Mouse (Mus musculus) liver, embryonic 11.5 days (tissue): ENCODE measurements around the gene Lonrf3. TPM values are rescaled to one million over a fixed set of nuclear protein-coding genes. Genes with fewer than 3 reads are reported as not detected.

Experiments
- ATAC-seq: fragments of 200-750 bp; cut with Nextera tagmentation; replicated peaks from 2 replicates; pipeline ENCODE4 v1.8.0; 2017; ENCODE audit warnings: moderate number of reproducible peaks, mild to moderate bottlenecking, moderate TSS enrichment, moderate library complexity; ENCODE audit not compliant: low FRiP score
- DNase-seq: peaks from one replicate; pipeline ENCODE4 v3.0.0-alpha.2; 2017; ENCODE audit warnings: low spot score
- H3K27ac ChIP-seq: fragments of 300-500 bp; sonication (generic); 2 replicates; pipeline ENCODE4 v1.5.1; 2014; ENCODE audit warnings: mild to moderate bottlenecking, low read depth, low read length, control low read depth
- H3K27me3 ChIP-seq: fragments of 300-500 bp; sonication (generic); replicated peaks from 2 replicates; pipeline ENCODE4 v1.6.1; 2014; ENCODE audit warnings: low read length, mixed read lengths; ENCODE audit not compliant: control insufficient read depth, insufficient read depth
- H3K36me3 ChIP-seq: fragments of 300-500 bp; sonication (generic); 2 replicates; pipeline ENCODE4 v1.6.1; 2014; ENCODE audit warnings: mild to moderate bottlenecking, low read length, moderate library complexity, mixed read lengths; ENCODE audit not compliant: control insufficient read depth, insufficient read depth
- H3K4me1 ChIP-seq: fragments of 300-500 bp; sonication (generic); replicated peaks from 2 replicates; pipeline ENCODE4 v1.6.1; 2014; ENCODE audit warnings: low read length, mixed read lengths; ENCODE audit not compliant: control insufficient read depth, insufficient read depth
- H3K4me2 ChIP-seq: fragments of 300-500 bp; sonication (generic); 2 replicates; pipeline ENCODE4 v1.6.1; 2014; ENCODE audit warnings: mild to moderate bottlenecking, control low read depth, moderate library complexity
- H3K4me3 ChIP-seq: fragments of 300-500 bp; sonication (generic); 2 replicates; pipeline ENCODE4 v1.5.1; 2014; ENCODE audit warnings: low read depth, low read length, control low read depth
- H3K9ac ChIP-seq: fragments of 300-500 bp; sonication (generic); 2 replicates; pipeline ENCODE4 v1.6.1; 2014; ENCODE audit warnings: low read depth, low read length, control low read depth
- H3K9me3 ChIP-seq: fragments of 300-500 bp; sonication (generic); 2 replicates; pipeline ENCODE4 v1.6.1; 2016; ENCODE audit warnings: low read length, inconsistent platforms, mixed read lengths; ENCODE audit not compliant: control insufficient read depth
- WGBS: fragments of 180-500 bp; shearing (Covaris S2); extraction: QIAGEN DNeasy Blood & Tissue Kit; methylation state at CpG from one replicate; pipeline ENCODE4 v1.1.7; 2014; 5-methylcytosine and 5-hydroxymethylcytosine counted together
- polyA plus RNA-seq: library from polyadenylated mRNA; unstranded; fragments of >200 nt; fragmentation: Nextera tagmentation; extraction: Ambion mirVana; gene quantifications from 2 replicates; pipeline ENCODE4 v1.2.1, GENCODE M21; 2014

Gene Lonrf3
- 0.69 and 0.90 TPM in 2 replicates for polyA plus RNA-seq

DNA sequence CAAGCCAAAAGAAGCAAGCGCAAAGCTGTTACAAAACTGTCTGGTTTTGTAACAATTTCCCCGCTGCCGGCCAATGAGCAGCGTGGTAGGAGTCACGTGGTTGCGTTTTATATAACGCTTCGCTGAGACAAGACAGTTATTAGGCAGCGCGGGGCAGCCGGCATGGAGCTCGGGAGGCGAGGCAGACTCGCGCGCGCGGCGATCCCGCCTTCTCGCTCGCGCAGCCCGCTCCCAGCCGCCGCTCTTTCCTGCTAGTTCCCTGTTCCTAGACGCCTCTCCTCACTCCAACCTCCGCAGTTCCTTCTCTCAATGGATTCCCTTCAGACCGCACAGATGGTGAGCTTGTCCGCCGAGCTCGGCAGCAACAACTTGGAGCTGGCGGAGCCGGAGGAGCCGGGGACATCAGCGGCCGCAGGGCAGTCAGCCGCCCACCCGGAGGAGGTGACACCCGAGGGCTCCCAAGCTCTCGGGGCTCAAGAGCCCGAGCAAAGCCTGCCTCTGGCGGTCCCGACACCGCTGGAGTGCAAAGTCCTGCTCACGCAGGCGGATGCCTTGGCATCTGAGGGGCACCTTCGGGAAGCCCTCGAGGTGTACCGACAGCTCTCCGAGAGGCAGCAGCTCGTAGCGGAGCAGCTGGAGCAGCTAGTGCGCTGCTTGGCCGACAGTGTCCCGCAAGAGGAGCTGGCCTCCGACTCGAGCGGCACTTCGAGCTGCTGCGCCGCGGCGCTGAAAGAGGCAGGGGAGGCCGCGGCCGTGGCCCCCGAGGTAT lies at the start of gene Lonrf3:
Gene Lonrf3, plus strand, starts transcription at position 83 of the 769 bp plus-strand sequence.
- H3K9me3 ChIP-seq, result no peaks in the 10 kb centered on the region
- H3K4me1 ChIP-seq, result no peaks in the 10 kb centered on the region
- DNase-seq, result peak; percentile 38
- ATAC-seq, result peak; percentile 45; the same call in 1 of the 2 replicates
- H3K9ac ChIP-seq, result no peak within 1 kb of the TSS
- H3K36me3 ChIP-seq, result no peaks in the 10 kb centered on the region
- peak within 1 kb of the TSS; percentile 65 for H3K4me2 ChIP-seq
- peaks cover 47% of the 10 kb centered on the region for H3K27me3 ChIP-seq
- peak within 1 kb of the TSS; percentile 42 for H3K4me3 ChIP-seq
- 22% methylated on average over 65 of the region's 68 CpGs for WGBS
- H3K27ac ChIP-seq, result no peak within 1 kb of the TSS

GRCm38 (mm10) chrX:36278750-36279149 lies 49.4 kb upstream of the Lonrf3 start:
- Histone ChIP-seq H3K9ac (no peak overlapping the region), H3K4me1 (no peaks in the 10 kb centered on the region), H3K4me2 (no peak overlapping the region), H3K27ac (no peak overlapping the region), H3K36me3 (no peaks in the 10 kb centered on the region), H3K27me3 (no peaks in the 10 kb centered on the region), H3K9me3 (no peaks in the 10 kb centered on the region), H3K4me3 (no peak overlapping the region)
- 57% methylated on average over 1 of the region's 1 CpGs for WGBS
- no peak for ATAC-seq
- no peak for DNase-seq

DNA sequence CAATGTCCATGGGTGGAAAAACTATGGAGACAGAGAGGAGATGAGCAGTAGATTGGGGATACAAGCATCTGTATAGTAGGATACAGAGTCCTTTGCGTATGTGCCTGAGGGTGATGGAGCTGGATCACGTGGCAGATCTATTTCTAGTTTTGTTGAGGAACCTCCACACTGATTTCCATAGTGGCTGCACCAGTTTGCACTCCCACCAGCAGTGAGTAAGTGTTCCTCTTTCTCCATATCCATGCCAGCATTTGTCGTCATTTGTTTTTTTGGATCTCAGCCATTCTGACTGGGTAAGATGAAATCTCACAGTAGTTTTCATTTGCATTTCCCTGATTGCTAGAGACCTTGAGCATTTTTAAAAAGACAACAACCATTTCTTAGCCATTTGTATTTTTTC lies 16.7 kb upstream of the Lonrf3 start:
- H3K9ac ChIP-seq, result no peak overlapping the region
- no peaks in the 10 kb centered on the region for H3K27me3 ChIP-seq
- WGBS, result 81% methylated on average over 3 of the region's 3 CpGs
- no peaks in the 10 kb centered on the region for H3K36me3 ChIP-seq
- H3K4me3 ChIP-seq, result no peak overlapping the region
- ATAC-seq (no peak), DNase-seq (no peak)
- no peak overlapping the region for H3K4me2 ChIP-seq
- no peak overlapping the region for H3K27ac ChIP-seq
- H3K4me1 ChIP-seq, result no peaks in the 10 kb centered on the region
- H3K9me3 ChIP-seq, result no peaks in the 10 kb centered on the region

DNA sequence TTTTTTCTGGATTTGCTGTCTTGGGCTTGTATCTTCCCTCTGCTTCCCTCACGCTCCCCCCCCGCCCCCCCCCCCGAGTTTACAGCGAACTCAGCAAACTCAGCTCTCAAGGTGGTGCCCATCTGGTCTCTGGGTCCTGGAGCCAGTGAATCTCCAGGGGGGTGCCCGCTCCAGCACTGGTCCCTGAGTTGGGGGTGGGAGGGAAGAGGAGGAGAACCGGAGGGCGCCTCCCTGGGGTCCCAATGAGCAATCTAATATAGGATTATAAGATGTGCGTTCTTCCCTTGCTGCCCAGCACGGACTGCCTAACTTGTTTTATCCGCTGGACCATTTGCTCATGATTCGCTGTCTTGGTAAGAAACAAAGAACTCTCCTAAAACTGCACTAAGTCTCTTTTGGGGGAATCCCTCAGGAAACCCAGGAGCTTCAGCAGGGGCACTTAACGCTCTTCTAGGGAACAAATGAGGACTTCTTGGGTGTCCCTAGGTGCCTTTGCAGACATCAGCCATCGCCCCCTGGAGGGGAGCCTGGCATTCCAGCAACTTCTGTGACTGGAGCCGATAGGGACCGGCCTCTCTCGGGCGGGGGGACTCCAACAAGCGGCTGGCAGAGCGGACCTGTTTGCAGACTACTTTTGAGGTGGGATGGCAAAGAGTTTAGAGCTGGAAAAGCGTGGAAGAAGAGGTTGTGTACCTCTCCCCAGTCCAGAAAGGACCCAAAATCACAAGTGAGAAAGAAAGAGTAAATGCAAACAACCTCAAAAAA lies 480 bp upstream of the Lonrf3 start:
- 16% methylated on average over 18 of the region's 20 CpGs for WGBS
- Histone ChIP-seq H3K27me3 (peaks cover 47% of the 10 kb centered on the region), H3K9ac (no peak overlapping the region)

GRCm38 (mm10) chrX:36329040-36329649 lies 992 bp downstream of the Lonrf3 start:
- Histone ChIP-seq H3K27ac (no peak overlapping the region), H3K4me3 (peak overlapping the region; percentile 42), H3K27me3 (peaks cover 47% of the 10 kb centered on the region), H3K36me3 (no peaks in the 10 kb centered on the region), H3K9me3 (no peaks in the 10 kb centered on the region), H3K9ac (no peak overlapping the region), H3K4me2 (peak overlapping the region; percentile 65), H3K4me1 (no peaks in the 10 kb centered on the region)
- no peak for ATAC-seq
- no peak for DNase-seq
- whole genome bisulfite sequencing, result 15% methylated on average over 43 of the region's 66 CpGs

More for the DNA sequence above, 480 bp upstream of the Lonrf3 start:
- H3K4me3 ChIP-seq, result peak overlapping the region; percentile 42; the same call in 1 of the 2 replicates
- H3K4me2 ChIP-seq, result peak overlapping the region; percentile 65
- peak; percentile 35 for DNase-seq
- no peaks in the 10 kb centered on the region for H3K9me3 ChIP-seq
- H3K4me1 ChIP-seq, result no peaks in the 10 kb centered on the region
- no peak for ATAC-seq
- no peak overlapping the region for H3K27ac ChIP-seq
- no peaks in the 10 kb centered on the region for H3K36me3 ChIP-seq

- peak overlapping the region; percentile 65 for H3K4me2 ChIP-seq
- H3K27me3 ChIP-seq, result peaks cover 47% of the 10 kb centered on the region
- no peak overlapping the region for H3K27ac ChIP-seq
- no peak overlapping the region for H3K9ac ChIP-seq
- ATAC-seq (peak; percentile 62), DNase-seq (peak; percentile 38)
- no peaks in the 10 kb centered on the region for H3K4me1 ChIP-seq
- H3K9me3 ChIP-seq, result no peaks in the 10 kb centered on the region
- H3K36me3 ChIP-seq, result no peaks in the 10 kb centered on the region
- peak overlapping the region; percentile 42 for H3K4me3 ChIP-seq
- 19% methylated on average over 34 of the region's 44 CpGs for WGBS
Measured at GRCm38 (mm10) chrX:36329849-36330411, 1.8 kb downstream of the Lonrf3 start.

DNA sequence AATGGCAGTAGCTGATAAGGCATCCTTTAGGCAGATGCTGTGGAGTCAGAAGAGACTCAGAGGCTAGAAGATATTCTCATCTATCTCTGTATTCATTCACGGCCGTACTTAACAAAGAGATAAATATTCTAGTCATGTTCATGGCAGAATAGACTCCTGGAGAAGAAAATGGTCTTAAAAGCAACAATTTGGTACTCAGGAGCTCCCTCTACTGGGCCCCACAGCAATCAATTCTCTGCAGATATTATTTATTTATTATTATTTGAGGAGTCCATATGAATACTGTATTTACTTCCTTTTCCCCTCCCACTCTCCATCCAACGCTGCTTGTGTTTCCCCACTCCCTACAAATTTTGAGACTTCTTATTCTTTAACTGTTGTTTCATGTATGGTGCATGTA lies 24.3 kb downstream of the Lonrf3 start:
- Histone ChIP-seq H3K4me3 (no peak overlapping the region), H3K4me2 (no peak overlapping the region), H3K27ac (no peak overlapping the region), H3K36me3 (no peaks in the 10 kb centered on the region), H3K27me3 (no peaks in the 10 kb centered on the region), H3K9me3 (no peaks in the 10 kb centered on the region), H3K9ac (no peak overlapping the region), H3K4me1 (no peaks in the 10 kb centered on the region)
- DNase-seq (no peak), ATAC-seq (no peak)
- WGBS, result 48% methylated on average over 3 of the region's 3 CpGs

- no peaks in the 10 kb centered on the region for H3K36me3 ChIP-seq
- no peak for ATAC-seq
- H3K4me3 ChIP-seq, result no peak overlapping the region
- no peaks in the 10 kb centered on the region for H3K27me3 ChIP-seq
- no peak for DNase-seq
- no peak overlapping the region for H3K4me2 ChIP-seq
- H3K9ac ChIP-seq, result no peak overlapping the region
- H3K27ac ChIP-seq, result no peak overlapping the region
- H3K9me3 ChIP-seq, result no peaks in the 10 kb centered on the region
- H3K4me1 ChIP-seq, result no peaks in the 10 kb centered on the region
Measured at GRCm38 (mm10) chrX:36385340-36385739, 57.2 kb downstream of the Lonrf3 start.
